Mouse (Mus musculus): Measurements from ENCODE around the gene Gpc1.

Gene Gpc1

DNA sequence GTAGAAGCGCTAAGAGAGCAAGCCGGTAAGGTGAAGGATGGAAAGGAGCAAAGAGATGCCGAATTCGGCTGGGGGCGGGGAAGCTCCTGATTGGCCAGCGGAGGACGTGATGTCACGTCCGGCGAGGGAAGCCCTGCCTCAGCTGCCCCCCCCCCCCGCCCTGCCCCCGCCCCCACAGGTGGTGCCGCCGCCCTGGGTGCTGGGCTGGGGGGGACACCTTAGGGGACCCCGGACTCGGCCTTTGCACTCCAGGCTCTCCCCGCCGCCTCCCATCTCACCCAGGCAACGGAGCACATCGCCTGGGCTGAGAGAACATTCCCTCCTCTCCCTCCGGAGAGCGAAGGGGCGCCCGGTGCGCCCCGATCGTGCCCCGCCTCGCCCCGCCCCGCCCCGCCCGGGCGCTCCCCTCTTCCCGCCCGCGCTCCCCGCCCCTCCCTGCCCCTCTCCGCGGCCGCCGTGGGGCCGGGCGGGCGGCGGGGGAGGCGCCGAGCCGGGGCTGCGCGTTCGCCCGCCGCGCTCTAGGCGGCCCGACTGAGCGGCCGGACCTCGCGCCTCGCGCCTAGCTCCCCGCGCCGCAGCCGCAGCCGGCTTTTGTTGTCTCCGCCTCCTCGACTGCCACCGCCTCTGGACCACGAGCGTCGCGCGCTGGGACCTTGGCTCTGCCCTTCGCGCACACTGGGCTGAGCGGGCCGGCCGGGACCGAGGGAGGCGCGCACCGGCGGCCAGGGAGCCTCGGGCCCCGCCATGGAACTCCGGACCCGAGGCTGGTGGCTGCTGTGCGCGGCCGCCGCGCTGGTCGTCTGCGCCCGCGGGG lies at the start of gene Gpc1:
Gene Gpc1, plus strand, starts transcription at position 458 of the 814 bp plus-strand sequence.
- in situ Hi-C loops (cut with MboI; ENCODE audit: low pct_unique_long_range_greater_than_20kb in 1 of 2, low sequenced_read_pairs in 2 of 2, unreplicated experiment in 1 of 2): loop anchor here in 1 of 2 experiments (10.0 kb wide), 1 partner anchor 127 kb away; no protein-coding TSS in a partner anchor

GRCm38 (mm10) chr1:92781862-92782261 lies 49.6 kb upstream of the Gpc1 start:
- in situ Hi-C loops (cut with MboI; ENCODE audit: low pct_unique_long_range_greater_than_20kb in 1 of 2, low sequenced_read_pairs in 2 of 2, unreplicated experiment in 1 of 2): no loop called here

DNA sequence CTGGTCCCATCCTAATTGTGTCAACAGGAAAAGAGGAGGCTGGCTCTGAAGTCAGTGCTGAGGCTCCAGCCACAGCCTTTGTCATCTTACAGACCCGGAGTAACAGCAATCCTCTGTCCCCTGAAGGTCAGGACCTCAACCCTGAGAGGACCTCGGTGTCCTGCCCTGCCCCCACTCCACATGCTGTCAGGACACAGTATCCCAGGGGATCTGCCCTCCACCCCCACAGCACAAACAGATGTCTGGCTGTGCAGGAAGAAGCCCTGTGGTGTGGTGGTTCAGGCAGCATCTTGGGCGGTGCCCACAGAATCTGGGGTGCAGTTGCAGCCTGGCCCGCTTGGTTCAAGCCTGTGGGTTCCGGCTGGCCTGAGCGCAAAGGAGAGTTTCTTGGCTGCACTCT lies 48.9 kb upstream of the Gpc1 start:
- in situ Hi-C loops (cut with MboI; ENCODE audit: low pct_unique_long_range_greater_than_20kb in 1 of 2, low sequenced_read_pairs in 2 of 2, unreplicated experiment in 1 of 2): no loop called here

DNA sequence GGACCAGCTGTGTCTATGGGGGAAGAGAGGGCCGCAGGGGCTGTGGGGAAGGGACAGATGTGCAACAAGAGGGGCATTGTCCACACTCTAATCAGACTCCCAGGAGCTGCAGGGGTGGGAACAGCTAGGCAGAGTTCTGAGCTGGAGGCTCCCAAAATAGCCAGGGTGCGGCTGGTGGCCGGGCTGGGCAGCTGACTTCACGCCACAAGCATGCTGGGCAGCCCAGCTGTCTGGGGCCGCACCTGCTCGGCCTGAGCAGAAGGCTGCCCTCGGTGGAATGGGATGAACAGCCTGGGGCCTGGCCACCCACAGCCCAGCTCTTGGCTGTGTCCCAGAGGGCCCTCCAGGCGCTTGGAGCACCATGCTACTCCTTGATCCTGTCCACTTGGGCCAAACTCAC lies 44.2 kb upstream of the Gpc1 start:
- in situ Hi-C loops (cut with MboI; ENCODE audit: low pct_unique_long_range_greater_than_20kb in 1 of 2, low sequenced_read_pairs in 2 of 2, unreplicated experiment in 1 of 2): no loop called here

- in situ Hi-C loops (cut with MboI; ENCODE audit: low pct_unique_long_range_greater_than_20kb in 1 of 2, low sequenced_read_pairs in 2 of 2, unreplicated experiment in 1 of 2): no loop called here
These were observed 43.4 kb upstream of the Gpc1 start for GRCm38 (mm10) chr1:92788049-92788448.

DNA sequence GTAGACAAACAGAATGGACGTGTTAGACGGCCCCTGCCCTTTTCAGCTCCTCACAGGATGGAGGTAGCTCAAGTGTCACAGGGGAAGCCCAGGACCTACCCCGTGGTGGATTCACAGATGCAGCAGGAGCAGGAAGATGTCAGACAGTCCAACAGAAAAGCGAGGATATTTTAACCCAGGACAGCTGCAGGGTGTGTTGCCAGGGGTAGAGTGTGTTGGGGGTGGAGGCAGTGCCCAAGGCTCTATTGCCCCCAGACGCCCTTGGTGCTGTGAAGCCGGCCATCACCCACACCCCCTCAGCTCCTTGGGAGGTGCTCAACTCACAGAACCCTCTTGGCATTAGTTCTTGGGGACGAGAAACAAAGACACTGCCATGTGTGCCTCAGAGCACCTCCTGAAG lies 40.8 kb upstream of the Gpc1 start:
- in situ Hi-C loops (cut with MboI; ENCODE audit: low pct_unique_long_range_greater_than_20kb in 1 of 2, low sequenced_read_pairs in 2 of 2, unreplicated experiment in 1 of 2): no loop called here

DNA sequence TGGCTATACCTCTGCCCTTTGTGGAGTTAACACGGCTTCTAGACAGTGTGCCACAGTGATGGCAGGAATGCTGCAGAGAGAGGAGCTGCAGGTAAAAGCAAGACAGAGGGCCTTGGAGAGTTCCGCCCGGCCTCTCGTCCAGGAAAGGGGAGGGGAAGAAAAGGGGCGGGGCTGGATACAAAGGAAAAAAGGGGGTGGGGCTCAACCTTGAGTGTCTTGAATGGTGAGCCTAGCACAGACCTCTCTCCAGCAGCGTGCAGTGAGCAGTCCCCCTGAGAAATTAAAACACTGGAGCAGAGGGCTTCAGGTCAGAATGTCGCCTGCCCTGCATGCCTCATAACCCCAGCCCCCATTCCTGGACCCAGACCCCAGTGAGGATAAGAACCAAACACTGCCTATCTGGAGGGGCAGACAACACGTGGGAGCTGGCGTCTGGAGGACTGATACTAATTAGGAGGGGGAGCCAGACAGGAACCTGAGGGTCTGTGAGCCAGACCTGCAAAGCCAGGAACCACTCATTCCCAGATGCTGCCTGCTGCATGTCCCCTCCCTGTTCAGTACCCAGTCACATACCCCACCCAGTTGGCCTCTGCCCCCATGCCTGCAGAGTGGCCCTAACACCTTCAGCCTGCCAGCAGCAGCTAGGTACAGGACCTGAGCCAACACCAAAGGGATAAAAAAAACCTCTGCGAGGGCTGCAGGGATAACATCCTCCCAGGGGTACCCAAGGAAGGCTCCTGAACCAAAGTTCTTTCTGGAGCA lies 40.2 kb upstream of the Gpc1 start:
- in situ Hi-C loops (cut with MboI; ENCODE audit: low pct_unique_long_range_greater_than_20kb in 1 of 2, low sequenced_read_pairs in 2 of 2, unreplicated experiment in 1 of 2): no loop called here

DNA sequence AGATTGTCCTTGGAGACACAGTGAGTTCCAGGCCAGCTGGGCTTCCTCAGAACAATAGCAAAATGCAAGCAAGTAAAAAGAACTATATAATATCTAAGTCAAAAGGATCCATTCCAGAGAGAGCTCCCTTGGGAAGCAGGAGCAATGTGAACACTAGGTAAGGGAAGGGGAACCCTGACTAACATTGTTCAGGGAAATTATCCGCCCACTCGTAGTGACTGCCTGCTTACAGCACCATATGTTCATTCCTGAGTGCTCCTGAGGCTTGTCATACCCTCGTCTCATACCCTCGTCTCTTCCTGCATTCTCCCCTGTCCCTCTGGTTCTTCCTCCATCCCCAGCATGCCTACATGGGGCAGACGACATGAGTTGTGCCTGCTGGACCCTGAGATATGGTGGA lies 37.7 kb upstream of the Gpc1 start:
- in situ Hi-C loops (cut with MboI; ENCODE audit: low pct_unique_long_range_greater_than_20kb in 1 of 2, low sequenced_read_pairs in 2 of 2, unreplicated experiment in 1 of 2): no loop called here

DNA sequence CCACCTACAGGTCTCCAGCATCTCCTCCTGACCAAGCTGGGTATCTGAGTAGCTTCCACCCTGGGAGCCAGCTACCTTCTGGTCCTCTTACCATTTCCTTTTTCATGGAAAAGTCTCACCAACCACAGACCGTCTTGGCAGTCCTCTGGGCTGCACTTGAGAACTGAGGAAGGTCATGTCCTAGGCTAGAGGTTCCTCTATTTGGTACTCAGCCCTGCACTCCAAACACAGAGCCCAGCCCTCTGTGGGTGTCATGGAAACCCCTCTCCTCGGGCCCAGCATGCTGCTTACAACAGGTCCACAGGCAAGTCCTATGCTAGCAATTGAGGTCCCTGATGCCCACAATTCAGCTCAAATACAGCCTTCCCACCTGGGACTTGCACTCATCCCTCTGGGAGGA lies 33.0 kb upstream of the Gpc1 start:
- in situ Hi-C loops (cut with MboI; ENCODE audit: low pct_unique_long_range_greater_than_20kb in 1 of 2, low sequenced_read_pairs in 2 of 2, unreplicated experiment in 1 of 2): no loop called here

DNA sequence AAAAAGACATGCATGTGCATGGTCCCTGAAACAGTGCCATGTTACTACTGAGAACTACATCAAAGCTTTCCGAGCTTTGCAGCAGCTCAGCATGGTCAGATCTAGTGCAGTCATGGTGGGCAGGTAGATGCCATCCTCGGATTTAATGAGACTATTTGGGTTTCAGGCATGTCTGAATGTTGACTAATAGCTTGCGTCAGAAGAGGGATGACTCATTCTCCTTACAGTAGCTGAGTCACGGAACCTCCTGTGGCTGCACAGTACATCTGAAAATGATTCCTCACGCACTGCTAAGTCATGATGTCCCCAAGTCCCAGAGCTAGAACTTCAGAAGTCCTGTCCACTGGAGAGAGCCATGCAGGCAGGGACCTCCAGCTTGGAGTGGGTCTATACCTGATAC lies 31.8 kb upstream of the Gpc1 start:
- in situ Hi-C loops (cut with MboI; ENCODE audit: low pct_unique_long_range_greater_than_20kb in 1 of 2, low sequenced_read_pairs in 2 of 2, unreplicated experiment in 1 of 2): no loop called here

DNA sequence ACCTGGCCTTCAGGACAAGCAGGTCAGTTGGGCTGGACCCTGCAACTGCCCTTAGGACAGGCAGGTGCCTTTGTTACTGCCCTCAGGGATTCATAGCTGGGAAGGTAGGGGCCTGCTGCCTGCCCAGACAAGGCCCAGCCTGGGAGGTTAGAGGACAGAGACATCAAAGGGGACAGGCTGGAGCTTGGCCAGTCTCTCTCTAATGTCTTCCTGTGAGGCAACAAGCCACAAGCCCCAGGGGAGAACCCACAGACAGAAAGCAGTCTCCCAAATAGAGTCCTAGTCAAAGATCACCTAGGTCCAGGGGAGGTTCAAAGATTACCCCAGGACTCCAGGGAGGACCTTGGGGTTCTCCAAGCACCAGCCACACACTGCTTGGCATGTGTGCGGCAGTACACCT lies 29.1 kb upstream of the Gpc1 start:
- in situ Hi-C loops (cut with MboI; ENCODE audit: low pct_unique_long_range_greater_than_20kb in 1 of 2, low sequenced_read_pairs in 2 of 2, unreplicated experiment in 1 of 2): no loop called here

- in situ Hi-C loops (cut with MboI; ENCODE audit: low pct_unique_long_range_greater_than_20kb in 1 of 2, low sequenced_read_pairs in 2 of 2, unreplicated experiment in 1 of 2): no loop called here
These were observed 28.1 kb upstream of the Gpc1 start for GRCm38 (mm10) chr1:92803376-92803775.

GRCm38 (mm10) chr1:92805181-92805580 lies 26.3 kb upstream of the Gpc1 start:
- in situ Hi-C loops (cut with MboI; ENCODE audit: low pct_unique_long_range_greater_than_20kb in 1 of 2, low sequenced_read_pairs in 2 of 2, unreplicated experiment in 1 of 2): no loop called here

DNA sequence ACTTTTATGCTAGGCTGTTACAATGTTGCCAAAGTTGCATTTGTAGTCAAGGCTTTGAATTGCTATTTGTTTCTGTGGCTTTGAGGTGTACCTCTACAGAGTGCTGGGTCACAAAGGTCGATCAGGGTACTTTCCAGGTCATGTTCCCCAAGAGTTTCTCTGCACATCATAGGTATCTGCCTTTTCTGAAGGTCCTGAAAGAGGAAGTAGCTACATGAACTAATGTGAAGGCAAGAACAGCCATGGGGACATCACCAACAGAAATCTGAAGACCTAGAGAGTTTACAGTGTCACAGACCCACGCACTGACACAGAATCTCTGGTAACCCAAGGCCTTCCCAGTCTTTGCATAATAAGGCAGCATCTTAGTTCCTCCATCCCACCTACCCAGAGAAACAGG lies 25.6 kb upstream of the Gpc1 start:
- in situ Hi-C loops (cut with MboI; ENCODE audit: low pct_unique_long_range_greater_than_20kb in 1 of 2, low sequenced_read_pairs in 2 of 2, unreplicated experiment in 1 of 2): no loop called here

GRCm38 (mm10) chr1:92806720-92807119 lies 24.7 kb upstream of the Gpc1 start:
- in situ Hi-C loops (cut with MboI; ENCODE audit: low pct_unique_long_range_greater_than_20kb in 1 of 2, low sequenced_read_pairs in 2 of 2, unreplicated experiment in 1 of 2): no loop called here

- in situ Hi-C loops (cut with MboI; ENCODE audit: low pct_unique_long_range_greater_than_20kb in 1 of 2, low sequenced_read_pairs in 2 of 2, unreplicated experiment in 1 of 2): no loop called here
These were observed 21.8 kb upstream of the Gpc1 start for GRCm38 (mm10) chr1:92809621-92810020.

DNA sequence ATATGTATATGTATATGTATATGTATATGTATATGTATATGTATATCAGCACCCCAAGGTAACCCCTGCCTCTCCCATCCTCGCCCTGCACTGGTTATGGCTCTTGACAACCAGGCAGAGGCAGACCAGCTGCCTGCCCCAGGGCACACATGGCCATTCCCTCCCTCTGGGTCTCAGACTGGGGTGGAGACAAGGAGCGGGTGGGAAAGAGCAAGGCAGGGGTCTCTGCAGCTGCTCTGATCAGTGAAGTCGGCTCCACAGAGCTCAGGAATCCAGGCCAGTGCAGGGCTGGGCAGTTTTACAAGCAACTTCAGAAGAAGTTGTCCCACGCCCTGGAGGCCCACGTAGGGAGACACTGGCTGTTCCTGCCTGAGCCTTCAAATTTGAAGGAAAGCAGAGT lies 17.1 kb upstream of the Gpc1 start:
- in situ Hi-C loops (cut with MboI; ENCODE audit: low pct_unique_long_range_greater_than_20kb in 1 of 2, low sequenced_read_pairs in 2 of 2, unreplicated experiment in 1 of 2): no loop called here

GRCm38 (mm10) chr1:92815100-92815499 lies 16.3 kb upstream of the Gpc1 start:
- in situ Hi-C loops (cut with MboI; ENCODE audit: low pct_unique_long_range_greater_than_20kb in 1 of 2, low sequenced_read_pairs in 2 of 2, unreplicated experiment in 1 of 2): no loop called here

DNA sequence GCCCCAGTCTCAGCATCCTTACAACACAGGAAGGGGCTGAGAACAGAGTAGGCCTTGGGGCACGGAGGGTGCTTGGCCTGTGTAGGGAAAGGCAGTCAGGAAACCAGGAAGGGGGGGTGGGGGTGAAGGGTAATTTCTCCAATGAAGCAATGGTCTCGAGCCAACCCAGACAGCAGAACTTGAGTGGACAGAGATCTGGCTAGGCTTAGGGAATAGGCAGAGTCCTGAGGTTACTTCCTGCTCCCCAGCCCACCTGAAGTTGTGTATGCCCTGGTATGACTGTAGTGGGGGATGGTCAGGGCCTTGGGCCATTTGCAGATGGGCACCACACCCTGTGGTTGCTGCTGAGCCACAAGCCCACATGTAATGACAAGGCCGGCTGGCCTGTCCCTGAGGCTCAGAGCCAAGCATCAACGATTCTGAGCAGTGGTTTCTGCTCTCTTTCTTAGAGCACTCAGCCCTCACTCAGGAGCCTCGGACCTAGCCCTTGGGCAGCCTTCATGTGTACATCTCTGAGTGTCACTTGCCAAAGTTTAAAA lies 15.6 kb upstream of the Gpc1 start:
- in situ Hi-C loops (cut with MboI; ENCODE audit: low pct_unique_long_range_greater_than_20kb in 1 of 2, low sequenced_read_pairs in 2 of 2, unreplicated experiment in 1 of 2): no loop called here

Measured in mouse embryonic stem cell (cell line).